Mouse (Mus musculus) C2C12 (cell line): ENCODE measurements around the gene Prox2. TPM values are rescaled to one million over a fixed set of nuclear protein-coding genes. Genes with fewer than 3 reads are reported as not detected.

Source experiments
- H3K27me3 ChIP-seq: one replicate; pipeline ENCODE4 v1.6.1; 2011; ENCODE audit not compliant: control insufficient read depth, insufficient read depth, insufficient read length
- H3K36me3 ChIP-seq: one replicate; pipeline ENCODE4 v1.6.1; 2011; ENCODE audit not compliant: control insufficient read depth, insufficient read depth
- H3K4me3 ChIP-seq: one replicate; pipeline ENCODE4 v1.5.1; 2011; ENCODE audit warnings: mild to moderate bottlenecking, control low read depth; ENCODE audit not compliant: poor library complexity, insufficient read depth, severe bottlenecking
- H3K79me2 ChIP-seq: one replicate; pipeline ENCODE4 v1.6.1; 2011; ENCODE audit not compliant: control insufficient read depth, insufficient read depth
- H3K79me3 ChIP-seq: one replicate; pipeline ENCODE4 v1.6.1; 2011; ENCODE audit warnings: low read depth, control low read depth
- H3ac ChIP-seq: one replicate; pipeline ENCODE3; 2011; ENCODE audit warnings: low read depth; ENCODE audit not compliant: control insufficient read depth, insufficient read length
- CEBPB ChIP-seq: IDR thresholded peaks from one replicate; pipeline ENCODE4 v1.6.1; 2011; ENCODE audit warnings: low read depth, mild to moderate bottlenecking, control low read depth, moderate library complexity
- CTCF ChIP-seq: IDR thresholded peaks from one replicate; pipeline ENCODE4 v1.5.1; 2011; ENCODE audit not compliant: control insufficient read depth, insufficient read depth, insufficient read length
- FOSL1 ChIP-seq: IDR thresholded peaks from one replicate; pipeline ENCODE4 v1.8.0; 2011; ENCODE audit warnings: mild to moderate bottlenecking, low read length; ENCODE audit not compliant: poor library complexity, insufficient read depth, severe bottlenecking
- MAX ChIP-seq: IDR thresholded peaks from one replicate; pipeline ENCODE4 v1.6.1; 2011; ENCODE audit warnings: mild to moderate bottlenecking, control low read depth
- MYOD1 ChIP-seq: IDR thresholded peaks from one replicate; pipeline ENCODE4 v1.6.1; 2011; ENCODE audit warnings: low read depth; ENCODE audit not compliant: control insufficient read depth, insufficient read length
- MYOG ChIP-seq: IDR thresholded peaks from one replicate; pipeline ENCODE4 v1.6.1; 2011; ENCODE audit not compliant: control insufficient read depth, insufficient read length; ENCODE audit errors: extremely low read depth
- USF1 ChIP-seq: IDR thresholded peaks from one replicate; pipeline ENCODE4 v1.6.1; 2011; ENCODE audit warnings: low read depth, mild to moderate bottlenecking, control low read depth, moderate library complexity
- polyA plus RNA-seq: library from polyadenylated mRNA; unstranded; fragments of >200 nt; fragmentation: generic; extraction: Trizol; gene quantifications from one replicate; pipeline ENCODE4 v1.2.1, GENCODE M21; 2012; ENCODE audit warnings: missing spikeins

Gene Prox2
- polyA plus RNA-seq, 1 experiment = 2.0 TPM

DNA sequence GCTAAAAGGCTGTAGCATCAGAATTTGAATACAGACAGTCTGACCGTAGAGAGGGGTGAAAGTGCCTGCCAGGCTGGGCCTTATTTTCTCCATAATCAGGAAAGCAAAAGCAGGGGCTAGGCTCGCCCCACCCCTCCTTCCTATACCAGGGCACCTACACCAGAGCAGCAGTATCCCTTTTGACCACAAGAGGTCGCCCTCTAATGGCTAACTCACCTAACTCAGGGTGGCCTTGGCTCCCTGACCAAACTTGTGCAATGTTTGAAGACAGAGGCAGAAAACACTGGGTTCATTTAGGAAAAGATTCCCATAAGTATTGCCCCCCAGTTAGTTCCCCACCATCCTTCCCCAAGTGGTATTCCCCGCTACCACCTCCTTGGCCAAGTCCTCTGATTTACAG is 32.2 kb upstream of the Prox2 start:
- H3K4me3 ChIP-seq = no peak overlapping the region
- H3K79me3 ChIP-seq = no peaks in the 10 kb centered on the region
- no peak overlapping the region for H3ac ChIP-seq
- peak; percentile 66 for TF ChIP-seq CEBPB
- TF ChIP-seq MAX = no peak
- TF ChIP-seq FOSL1 = no peak
- TF ChIP-seq MYOG = no peak
- TF ChIP-seq MYOD1 = no peak
- TF ChIP-seq USF1 = no peak
- TF ChIP-seq CTCF = peak; percentile 89
- H3K36me3 ChIP-seq = no peaks in the 10 kb centered on the region
- H3K27me3 ChIP-seq = no peaks in the 10 kb centered on the region
- no peaks in the 10 kb centered on the region for H3K79me2 ChIP-seq

DNA sequence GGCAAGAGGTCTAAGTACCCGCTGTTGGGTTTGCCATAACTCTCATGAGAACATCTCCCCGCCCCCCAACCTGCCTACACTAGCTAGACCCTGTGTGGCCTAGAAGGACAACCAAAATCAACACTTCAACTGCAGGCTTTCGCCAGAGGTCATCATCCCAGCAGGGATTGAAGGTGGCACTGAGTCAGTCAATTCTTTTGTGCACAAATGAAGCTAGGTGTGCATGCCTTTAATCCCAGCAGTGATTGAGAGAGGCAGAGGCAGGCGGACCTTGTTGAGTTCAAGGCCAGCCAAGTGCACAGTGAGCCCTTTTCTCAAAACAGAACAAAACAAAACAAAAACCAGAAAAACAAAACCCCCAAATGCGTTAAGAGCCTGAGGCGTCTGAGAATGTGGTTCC is 30.5 kb upstream of the Prox2 start:
- H3K4me3 ChIP-seq = no peak overlapping the region
- no peak for TF ChIP-seq FOSL1
- no peak for TF ChIP-seq CEBPB
- TF ChIP-seq MAX = no peak
- TF ChIP-seq USF1 = no peak
- no peak for TF ChIP-seq MYOG
- TF ChIP-seq CTCF = no peak
- no peak for TF ChIP-seq MYOD1
- H3ac ChIP-seq = no peak overlapping the region
- no peaks in the 10 kb centered on the region for H3K36me3 ChIP-seq
- no peaks in the 10 kb centered on the region for H3K27me3 ChIP-seq
- H3K79me3 ChIP-seq = no peaks in the 10 kb centered on the region
- no peaks in the 10 kb centered on the region for H3K79me2 ChIP-seq

DNA sequence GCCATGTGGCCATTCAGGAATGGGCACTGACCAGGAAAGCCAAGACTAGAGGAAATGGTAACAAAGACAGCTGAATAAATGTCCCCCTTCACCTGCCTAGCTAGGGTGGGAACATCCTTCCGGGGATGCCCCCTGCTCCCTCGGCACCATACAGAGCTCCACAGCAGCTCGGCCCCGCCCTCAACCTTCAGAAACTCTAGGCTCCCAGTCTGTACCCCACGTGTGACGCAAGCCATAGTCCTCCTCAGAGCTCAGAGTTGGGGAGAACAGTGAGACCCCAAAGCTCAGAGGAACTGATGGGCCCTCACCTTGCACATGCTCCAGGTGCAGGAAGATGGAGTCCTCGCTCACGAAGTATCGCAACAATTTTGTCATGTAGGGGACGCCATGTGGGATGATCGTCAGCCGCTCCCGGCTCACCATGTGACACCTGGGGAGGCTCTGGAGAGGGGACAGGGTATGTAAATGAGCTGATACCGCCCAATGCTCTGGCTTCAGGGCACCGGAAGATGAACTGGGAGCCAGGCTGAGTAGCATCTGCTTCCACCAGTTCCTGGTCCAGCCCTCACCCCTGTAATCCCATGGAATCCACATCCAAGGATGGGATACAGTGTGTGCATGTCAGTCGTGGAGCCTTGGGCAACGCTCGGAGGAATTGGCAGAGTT is 29.6 kb upstream of the Prox2 start:
- TF ChIP-seq MYOG = no peak
- TF ChIP-seq USF1 = no peak
- no peak for TF ChIP-seq CTCF
- no peak for TF ChIP-seq FOSL1
- TF ChIP-seq CEBPB = no peak
- no peak for TF ChIP-seq MYOD1
- TF ChIP-seq MAX = no peak
- Histone ChIP-seq H3K4me3 (no peak overlapping the region), H3K36me3 (peaks cover 7% of the 10 kb centered on the region), H3ac (no peak overlapping the region), H3K79me2 (no peaks in the 10 kb centered on the region), H3K27me3 (no peaks in the 10 kb centered on the region), H3K79me3 (no peaks in the 10 kb centered on the region)

DNA sequence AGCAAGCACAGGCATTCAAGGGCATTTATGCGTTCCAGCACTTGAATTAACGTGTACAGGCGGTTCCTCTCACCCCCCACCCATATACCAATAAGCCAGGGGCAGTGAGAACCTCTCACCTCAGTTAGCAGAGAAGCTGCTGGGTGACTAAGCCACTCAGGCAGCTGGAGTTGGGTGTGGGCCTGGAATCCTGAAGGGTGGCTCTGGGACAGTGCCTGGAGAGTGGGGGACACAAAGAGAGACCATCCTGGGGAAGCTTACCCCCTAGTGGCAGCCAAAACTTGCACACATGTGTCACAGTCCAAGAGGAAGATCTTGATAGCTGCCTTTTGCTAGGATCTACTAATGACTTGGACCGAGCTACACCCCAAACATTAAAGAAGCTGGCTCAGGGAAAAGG is 26.1 kb upstream of the Prox2 start:
- no peak for TF ChIP-seq MYOD1
- no peak for TF ChIP-seq CTCF
- no peak for TF ChIP-seq MAX
- no peak for TF ChIP-seq FOSL1
- no peak for TF ChIP-seq USF1
- no peak for TF ChIP-seq CEBPB
- no peak for TF ChIP-seq MYOG
- Histone ChIP-seq H3ac (no peak overlapping the region), H3K4me3 (no peak overlapping the region), H3K79me2 (no peaks in the 10 kb centered on the region), H3K27me3 (no peaks in the 10 kb centered on the region), H3K36me3 (peaks cover 40% of the 10 kb centered on the region), H3K79me3 (no peaks in the 10 kb centered on the region)

DNA sequence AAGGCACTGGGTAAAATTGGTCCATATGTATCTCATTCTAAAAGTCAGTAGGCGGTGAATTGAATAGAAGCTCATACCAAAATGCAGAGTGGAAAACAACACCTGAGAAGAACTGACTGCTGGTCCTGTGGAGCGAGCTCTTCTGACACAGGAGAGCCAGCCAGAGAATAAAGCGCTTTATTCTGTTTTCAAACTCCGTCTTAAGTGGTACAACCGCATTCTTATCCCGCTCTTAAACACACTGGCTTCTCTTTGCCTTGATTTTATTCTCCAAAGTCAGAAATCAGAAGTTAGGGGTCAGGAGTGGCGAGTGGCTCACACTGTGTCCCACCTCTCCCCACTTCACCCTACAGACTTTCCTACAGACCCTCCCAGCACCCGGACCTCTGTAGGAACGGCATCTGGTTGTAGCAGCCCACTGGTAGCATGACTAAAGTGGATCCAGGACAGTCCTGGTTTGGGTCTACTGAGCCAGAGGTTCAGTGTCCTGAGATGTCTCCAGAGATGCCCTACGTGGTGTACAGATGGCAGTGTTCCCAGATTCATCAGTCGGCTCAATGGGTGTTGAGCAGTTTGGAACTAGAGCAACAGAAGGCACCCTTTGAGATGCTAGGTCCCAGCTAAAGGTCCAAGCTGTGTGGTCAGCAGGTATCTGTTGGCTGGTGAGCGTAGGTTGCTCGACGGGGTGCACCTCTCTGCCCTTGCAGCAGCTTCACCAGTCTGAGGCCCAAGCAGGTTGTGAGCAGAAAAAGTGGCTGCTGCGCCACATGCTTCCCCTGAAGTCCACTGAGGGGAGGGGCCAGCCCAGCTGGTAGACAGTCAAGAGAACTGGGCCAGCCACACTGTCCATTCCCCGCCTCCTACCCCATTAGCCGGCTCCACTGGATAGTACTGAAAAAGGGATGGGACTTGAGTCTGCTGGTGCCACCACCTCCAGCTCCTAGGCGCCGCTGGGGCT is 25.2 kb upstream of the Prox2 start:
- Histone ChIP-seq H3K36me3 (peaks cover 49% of the 10 kb centered on the region), H3K27me3 (no peaks in the 10 kb centered on the region), H3K4me3 (no peak overlapping the region), H3ac (no peak overlapping the region), H3K79me2 (no peaks in the 10 kb centered on the region), H3K79me3 (no peaks in the 10 kb centered on the region)
- TF ChIP-seq CEBPB (no peak), FOSL1 (no peak), MYOD1 (no peak), MAX (no peak), MYOG (no peak), USF1 (no peak)
